Mouse (Mus musculus): ENCODE results near the gene Prune2. TPM values are rescaled to one million over a fixed set of nuclear protein-coding genes. Genes with fewer than 3 reads are reported as not detected.
"Not testable (repeated sequence)": the region's sequence is repeated elsewhere in the genome, so short reads cannot be mapped to it uniquely, and the experiment has no call there.

Gene Prune2
- total RNA-seq, 2 experiments from 2014 or later: 48.3 to 57.1 TPM

DNA sequence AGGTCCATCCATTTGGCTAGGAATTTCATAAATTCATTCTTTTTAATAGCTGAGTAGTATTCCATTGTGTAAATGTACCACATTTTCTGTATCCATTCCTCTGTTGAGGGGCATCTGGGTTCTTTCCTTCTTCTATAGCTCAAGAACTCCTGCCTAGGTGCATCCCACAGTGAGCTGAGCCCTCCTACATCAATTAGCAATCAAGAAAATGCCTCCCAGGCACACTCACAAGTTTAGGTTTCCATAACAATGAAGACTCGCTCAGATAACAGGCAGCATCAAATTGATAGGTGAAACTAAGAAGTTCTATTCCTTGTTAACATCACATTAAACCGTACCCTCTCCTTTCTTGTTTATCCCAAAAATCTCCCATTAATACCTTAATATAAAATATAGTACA lies 218.6 kb downstream of the Prune2 start:
- DNase-seq (ENCODE audit: low spot score in 2 of 2): not testable (repeated sequence)

DNA sequence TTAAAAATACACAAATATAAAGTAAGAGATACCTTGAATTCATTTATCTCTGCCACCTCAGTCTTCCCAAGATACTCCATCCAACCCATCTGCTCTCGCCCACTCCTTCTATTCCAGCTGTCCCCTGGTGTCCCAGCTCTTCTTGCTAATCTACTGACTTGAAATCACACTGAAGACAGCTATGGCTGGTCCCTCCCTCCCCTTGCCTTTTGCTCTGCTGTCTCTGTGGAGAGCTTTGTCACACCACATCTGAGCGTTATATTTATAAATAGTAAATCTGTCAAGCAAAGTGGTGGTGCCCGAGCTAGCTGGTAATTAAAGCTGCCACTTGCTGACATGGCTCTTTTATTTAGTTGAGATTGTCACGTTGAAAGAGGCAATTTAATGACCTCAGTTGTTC lies 224.6 kb downstream of the Prune2 start:
- no peak for DNase-seq (ENCODE audit: low spot score in 2 of 2)

DNA sequence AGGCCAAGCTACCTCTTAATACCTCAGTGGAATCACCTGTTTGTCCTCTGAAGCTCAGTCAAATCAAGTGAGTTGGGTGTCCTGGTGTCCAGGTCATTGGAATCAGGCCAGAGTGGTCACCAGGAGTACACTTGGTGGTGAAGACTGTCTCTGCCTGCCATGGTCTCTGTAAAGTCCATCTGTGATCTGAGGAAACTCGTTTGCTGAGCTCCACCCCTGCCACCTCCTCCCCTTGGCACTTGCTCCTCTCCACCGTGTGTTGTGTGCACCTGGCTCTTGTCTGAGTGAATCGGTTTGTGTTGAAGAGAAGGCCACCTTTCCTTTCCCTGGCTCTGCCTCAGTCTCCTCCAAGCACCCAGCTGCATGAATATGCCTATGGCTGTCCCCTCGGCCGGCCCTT lies 238.8 kb downstream of the Prune2 start:
- DNase-seq (ENCODE audit: low spot score in 2 of 2): no peak

DNA sequence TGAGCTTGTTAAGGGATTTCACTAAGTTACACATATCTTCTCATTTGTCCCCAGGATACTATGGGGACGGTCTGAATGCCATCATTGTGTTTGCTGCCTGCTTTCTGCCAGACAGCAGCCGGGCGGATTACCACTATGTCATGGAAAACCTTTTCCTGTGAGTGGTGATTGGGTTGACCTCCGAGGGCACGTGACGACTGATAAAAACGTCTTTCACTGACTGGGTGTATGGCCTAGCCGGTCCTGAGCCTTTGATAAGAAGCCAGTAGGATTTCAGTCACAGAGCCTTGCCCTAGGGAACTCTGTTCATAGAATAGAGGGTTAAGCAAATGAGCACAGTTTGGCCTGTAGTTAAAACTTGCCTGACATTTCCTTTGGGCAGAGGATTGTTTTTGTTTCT lies 243.1 kb downstream of the Prune2 start:
- DNase-seq (ENCODE audit: low spot score in 2 of 2): no peak

DNA sequence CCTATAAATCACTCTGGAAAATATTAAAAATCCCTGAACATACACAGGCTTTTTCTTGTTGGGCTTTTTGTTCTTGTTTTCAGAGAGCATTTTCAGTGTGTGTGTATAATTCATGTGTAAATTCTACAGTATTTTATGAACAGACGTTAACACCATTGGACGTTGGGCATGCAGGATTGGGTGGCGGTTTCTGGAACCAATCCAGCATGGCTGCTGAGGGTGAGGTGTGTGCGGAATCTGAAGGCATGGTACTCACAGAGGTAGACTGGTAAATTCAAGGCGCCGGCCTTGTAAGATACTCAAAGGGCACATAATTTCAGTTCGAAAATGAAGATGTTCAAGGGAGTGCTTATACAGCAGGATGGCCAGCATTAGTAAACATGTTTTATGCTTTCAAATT lies 251.2 kb downstream of the Prune2 start:
- DNase-seq (ENCODE audit: low spot score in 2 of 2): no peak

DNA sequence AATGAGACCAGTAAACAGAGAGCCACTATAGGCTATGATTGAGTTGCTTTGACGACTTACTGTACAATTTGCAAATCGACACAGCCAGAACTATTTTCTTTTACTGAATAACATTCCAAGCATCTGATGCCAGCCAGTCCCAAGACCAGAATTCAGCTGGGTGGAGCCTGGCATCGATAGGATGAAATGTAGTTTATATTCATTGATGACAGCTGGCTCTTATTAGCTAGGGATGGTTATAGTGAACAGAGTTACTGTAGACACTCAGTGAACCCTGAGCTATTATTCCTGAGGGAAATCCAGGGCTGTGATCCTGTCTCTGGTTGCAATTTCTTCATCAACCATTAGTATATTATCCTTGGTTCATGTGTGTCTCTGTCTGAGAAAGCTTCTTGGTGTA lies 254.6 kb downstream of the Prune2 start:
- no peak for DNase-seq (ENCODE audit: low spot score in 2 of 2)

DNA sequence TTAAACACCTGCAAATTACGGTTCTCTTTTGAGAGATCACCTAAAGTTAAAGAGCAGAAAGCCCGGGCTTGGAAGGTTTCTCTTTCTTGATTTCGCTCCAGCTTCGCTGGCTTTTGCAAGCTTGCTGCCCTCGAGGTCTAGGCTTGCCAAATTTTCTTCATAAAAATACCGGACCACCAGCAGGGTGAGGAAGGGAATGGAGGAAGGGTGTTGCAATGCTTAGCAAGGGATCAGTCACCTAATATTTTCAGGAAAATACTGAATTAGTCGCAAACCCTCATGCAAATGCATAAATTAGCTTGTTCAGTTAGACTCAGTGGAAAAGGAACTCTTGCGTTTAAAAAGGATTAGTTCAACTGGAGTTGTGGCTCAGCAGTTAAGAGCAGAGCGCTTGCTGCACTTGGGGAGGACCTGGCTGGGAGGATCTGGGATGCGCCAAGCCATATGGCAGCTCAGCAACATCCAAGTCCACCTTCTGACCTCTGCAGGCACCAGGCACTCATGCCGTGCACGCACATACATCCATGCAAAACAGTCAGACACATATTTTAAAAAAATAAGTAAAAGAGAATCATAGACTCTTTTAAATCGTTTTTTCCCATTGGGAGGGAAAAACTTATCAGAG lies 259.1 kb downstream of the Prune2 start:
- DNase-seq (ENCODE audit: low spot score in 2 of 2): no peak

DNA sequence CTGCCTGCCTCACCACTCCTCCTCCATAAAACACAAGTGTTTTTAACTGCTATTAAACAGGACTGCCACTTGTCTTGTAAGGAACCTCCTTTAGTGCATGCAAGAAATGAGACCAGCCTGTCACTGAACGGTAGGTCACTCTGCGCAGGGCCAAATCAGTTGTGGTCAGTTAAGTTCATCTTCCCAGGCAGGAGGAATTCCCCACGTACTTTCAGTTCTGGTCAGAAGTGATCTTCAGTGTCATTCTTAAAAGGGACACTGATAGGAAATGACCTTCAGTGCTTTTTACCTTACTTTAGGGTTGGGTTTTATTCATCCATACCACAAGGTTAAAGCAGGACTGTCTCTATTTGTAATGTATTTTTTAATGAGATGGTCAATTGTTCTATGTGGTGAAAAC lies 262.3 kb downstream of the Prune2 start:
- DNase-seq (ENCODE audit: low spot score in 2 of 2): no peak

DNA sequence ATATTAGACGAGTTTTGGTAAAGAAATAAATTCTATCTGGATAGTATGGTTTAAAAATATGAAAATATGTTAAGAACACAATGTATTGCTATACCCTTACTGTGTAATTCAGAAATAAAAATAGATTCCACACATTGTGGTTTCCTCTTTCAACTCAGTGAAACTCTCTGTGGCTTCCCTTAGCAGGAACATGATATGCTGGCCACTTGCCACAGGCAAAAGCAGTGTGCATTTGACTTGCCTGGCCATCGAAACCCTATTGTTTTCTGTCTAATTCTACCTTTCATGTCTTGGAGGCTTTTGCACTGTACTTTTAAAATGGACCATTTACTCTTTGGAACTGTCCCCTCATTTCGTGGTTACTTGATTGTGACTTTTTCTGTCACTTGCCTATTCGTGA lies 267.9 kb downstream of the Prune2 start:
- no peak for DNase-seq (ENCODE audit: low spot score in 2 of 2)

DNA sequence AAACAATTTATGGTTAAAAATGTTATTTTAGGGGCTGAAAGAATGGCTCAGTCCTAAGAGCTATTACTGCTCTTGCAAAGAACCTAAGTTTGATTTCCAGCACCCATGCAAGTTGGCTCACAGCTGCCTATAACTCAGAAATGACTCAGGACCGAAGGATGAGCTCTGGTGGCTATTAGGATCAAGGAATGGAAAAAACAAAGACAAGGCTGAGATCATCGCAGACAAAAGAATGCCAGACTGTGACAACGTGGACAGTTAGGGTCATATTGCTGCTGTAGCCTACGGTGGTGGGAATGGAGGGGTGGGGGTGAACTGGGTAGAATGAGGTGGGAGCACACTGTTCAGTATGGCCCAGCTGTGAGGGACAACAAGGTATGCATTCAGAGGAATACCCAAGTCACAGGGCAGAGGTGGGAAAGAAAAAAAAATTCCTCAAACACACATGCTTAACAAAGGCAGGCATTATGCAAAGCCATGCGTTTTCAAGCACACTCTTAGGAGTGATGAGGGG lies 269.7 kb downstream of the Prune2 start:
- DNase-seq (ENCODE audit: low spot score in 2 of 2): no peak

DNA sequence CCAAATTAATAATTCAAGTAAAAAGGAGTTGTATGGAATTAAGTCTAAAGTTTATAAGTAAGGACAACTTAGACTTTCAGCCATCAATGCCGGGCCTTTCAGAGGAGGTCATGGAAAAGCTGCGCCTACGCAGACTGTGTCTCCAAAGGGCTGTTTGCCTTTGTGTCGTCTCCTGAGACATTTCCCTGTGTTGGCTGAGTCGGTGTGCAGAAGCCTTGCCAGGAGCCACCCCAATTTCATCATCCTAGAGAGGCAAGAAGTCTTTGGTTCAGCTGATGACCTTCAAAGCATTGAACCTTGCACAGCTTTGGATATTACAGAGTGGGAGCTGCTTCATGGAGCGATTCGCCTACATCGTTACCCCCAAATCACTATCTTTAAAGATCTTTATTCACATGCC lies 270.2 kb downstream of the Prune2 start:
- DNase-seq (ENCODE audit: low spot score in 2 of 2): no peak

DNA sequence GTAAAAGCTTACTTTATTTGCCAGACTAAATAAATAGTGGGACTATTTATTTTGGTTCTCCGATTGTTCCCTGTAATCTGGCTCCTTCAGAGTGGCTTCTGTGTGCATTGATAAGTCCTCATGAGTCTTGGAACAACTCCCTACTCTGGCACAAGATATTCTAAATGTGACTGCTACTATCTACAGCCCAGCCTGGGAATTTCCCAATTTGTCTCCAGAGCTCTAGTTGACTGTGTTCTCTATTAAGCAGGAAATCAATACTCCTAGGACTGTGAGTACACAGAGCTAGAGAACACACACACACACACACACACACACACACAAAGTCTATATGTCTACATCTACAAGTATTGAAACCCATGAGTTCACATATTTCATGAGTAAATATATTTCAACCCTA lies 274.1 kb downstream of the Prune2 start:
- no peak for DNase-seq (ENCODE audit: low spot score in 2 of 2)

DNA sequence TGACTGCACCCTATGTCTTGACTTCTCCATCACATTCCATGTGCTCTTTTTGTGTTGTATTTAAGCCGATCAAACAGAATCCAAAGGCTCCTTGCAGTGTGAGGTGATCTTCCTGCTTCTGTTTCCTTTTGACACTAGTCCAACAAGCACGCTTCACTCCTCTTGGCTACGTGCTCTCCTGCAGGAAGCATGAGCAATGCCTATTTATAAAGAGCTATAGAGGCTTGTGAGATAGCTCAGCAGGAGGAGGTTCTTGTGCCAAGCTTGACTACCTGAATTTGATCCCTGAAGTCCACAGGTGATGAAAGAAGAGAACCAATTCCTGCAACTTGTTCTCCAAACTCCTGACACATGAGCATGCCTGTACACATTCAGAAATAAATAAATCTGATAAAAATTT lies 282.6 kb downstream of the Prune2 start:
- no peak for DNase-seq (ENCODE audit: low spot score in 2 of 2)

DNA sequence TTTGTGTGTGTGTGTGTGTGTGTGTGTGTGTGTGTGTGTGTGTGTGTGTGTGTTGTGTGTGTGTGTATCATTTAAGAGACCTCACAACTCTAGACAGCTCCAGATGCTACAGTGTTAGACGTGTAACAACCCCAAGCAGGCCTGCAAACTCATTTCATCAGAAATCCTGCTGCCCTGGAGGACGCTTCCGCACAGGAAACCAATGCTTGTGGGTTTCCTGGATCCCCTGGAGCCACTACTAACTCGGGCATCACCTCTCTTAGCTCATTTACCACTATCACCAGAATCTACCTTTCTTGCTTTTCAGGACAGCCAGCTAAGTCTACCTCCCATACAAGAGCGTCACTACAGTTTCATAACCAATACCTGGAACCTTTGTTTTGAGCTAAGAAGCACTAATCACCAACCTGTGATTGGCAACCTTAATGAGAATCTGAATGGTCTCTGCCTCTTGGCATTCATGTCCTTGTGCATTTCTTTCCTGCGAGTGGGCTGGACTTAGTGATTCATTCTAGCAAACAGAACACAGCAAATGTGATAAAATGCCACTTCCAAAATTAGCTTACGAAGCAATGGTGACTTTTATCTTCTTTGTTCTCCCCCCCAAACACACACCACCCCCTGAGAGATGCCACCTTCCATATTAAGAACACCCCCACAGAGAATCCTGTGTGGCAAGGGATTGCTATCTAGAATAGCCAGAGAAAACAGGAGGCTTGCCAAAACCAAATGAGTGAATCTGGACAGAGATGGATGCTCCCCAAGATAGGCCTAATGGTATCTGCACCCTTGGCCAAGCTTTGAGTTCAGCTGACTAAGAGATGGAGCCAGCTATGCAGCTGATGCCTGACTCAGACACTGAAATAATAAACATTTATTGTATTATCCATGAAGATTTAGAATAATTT lies 284.5 kb downstream of the Prune2 start:
- peak in 1 of 2 experiments; percentile 15 for DNase-seq (ENCODE audit: low spot score in 2 of 2)

DNA sequence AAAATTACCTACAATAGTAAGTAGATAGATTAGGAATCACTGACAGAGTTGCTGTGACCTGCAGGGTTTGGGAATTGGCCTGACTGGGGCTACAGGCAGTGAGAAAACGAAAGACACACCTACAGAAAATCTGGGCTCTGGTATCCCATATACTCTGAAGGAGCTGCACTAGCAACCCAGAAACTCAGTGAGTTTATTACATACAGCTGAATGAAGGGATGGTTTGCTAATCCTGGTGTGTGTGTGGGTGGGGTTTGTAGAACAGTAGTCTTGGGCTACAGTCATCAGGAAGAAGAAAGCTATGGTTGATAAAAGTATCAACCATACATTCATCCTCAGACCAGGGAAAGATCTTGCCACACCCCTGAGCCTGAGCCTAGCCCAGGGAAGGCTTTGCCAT lies 285.3 kb downstream of the Prune2 start:
- DNase-seq (ENCODE audit: low spot score in 2 of 2): no peak

DNA sequence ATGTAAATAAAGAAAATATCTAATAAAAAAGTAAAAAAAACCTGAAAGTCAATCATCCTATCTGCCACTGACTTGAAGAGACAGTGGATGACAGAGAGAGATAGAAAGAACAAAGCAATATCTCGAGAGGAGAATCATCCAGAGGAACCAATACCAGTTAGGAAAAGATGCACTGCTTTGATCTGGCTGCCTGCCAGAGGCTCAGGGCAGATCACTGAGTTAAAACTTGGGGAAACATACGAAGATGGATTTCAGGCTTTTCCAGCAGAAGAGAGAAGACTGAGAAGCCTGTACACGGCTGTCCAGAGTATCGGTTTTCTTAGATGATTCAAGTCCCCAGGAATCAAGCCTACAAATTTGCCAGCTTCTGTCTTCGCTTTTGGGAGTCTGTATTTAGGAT lies 287.0 kb downstream of the Prune2 start:
- DNase-seq (ENCODE audit: low spot score in 2 of 2): no peak

DNA sequence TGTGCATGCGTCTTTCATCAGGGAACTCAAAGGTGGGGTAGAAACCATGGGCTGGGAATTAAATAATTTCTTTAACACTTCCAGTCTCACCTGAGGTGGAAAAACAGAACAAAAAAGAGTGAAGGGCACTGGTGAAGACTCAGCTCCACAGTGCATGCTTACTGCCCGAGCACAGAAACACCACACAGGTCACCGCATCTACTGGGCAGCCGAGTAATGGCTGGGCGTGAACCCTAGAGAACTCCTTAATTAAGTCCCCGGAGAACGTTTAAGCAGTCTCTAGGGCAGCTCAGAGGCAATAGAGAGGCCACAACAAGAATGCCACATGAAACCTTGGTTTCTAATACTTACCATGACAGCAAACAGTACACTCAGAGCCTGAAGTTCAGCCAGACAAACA lies 288.6 kb downstream of the Prune2 start:
- DNase-seq (ENCODE audit: low spot score in 2 of 2): no peak

DNA sequence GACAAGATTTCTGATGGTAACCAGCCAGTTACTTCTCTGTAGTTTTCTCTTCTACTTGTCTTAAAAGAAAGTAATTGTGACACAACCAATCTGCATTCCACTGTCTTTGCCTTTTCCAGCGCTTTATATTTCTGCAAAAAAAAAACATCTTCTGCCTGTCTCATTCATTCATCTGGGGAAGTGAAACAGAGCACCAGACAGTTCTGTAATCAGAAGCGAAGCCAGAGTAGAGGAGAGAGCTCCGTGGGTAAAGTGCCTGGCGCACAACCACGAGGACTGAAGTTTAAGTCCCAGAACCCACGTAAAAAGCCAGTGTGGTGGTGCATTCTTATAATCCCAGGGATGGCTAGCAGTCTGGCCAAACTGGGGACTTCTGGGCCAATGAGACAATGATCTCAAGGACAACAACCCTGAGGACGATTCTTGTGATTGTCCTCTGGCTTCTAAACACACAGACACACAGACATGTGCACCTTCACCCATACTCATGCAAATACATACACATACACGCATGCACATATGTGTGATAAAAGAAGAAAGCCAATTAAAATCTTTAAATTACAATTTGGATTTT lies 291.5 kb downstream of the Prune2 start:
- DNase-seq (ENCODE audit: low spot score in 2 of 2): no peak

DNA sequence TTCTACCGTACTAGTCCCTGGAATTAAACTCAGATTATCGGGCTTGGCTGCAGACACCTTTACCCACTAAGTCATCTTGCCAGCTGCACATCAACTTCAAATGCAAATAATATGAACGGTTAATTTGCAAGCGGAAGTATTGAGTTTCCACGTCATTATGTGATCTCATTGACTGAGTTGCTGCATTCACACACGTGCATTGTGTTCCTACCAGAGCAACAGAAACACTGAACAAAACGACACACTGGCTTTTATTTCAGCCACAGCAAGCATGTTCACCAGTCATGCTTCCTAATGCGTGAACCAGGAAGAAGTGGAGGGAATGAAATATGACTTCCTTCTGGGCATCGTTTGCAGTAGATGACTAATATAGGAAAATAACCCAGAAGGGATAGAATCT lies 293.8 kb downstream of the Prune2 start:
- DNase-seq (ENCODE audit: low spot score in 2 of 2): no peak

DNA sequence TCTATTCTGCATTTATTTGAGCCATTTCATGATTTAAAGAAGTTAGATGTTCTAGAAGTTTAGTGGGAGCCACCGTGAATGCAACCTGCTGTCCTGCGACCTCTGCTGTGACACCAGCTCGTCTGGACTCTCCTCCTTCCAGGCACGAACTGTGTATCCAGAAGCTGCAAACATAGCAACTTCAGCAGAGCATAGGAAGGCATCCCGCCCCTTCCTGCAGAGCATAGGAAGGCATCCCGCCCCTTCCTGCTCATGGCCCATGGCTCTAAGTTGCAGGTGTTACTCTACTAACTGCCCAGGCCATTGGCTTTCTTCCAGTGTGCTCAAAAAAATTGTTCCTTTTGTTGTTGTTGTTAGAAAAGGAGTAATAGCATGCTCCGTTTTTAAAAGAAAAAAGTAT lies 294.9 kb downstream of the Prune2 start:
- DNase-seq (ENCODE audit: low spot score in 2 of 2): no peak

DNA sequence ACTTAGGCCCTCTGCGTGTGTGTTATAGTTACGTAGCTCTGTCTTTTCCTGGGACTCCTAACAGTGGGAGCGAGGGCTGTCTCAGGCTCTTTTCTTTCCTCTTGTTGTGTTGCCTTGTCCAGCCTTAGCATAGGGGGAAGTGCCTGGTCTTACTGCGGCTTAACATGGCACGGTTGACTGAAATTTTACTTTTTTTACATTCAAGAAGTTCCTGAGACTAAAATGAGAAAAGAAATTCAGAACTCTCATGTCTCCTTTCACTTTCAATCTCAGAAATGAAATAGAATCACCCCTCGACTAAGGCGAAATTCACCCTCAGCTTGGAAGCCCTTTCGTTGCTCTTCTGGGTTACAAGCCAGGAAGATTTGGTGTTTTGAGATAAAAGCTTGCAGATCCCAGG lies 295.5 kb downstream of the Prune2 start:
- DNase-seq (ENCODE audit: low spot score in 2 of 2): no peak

DNA sequence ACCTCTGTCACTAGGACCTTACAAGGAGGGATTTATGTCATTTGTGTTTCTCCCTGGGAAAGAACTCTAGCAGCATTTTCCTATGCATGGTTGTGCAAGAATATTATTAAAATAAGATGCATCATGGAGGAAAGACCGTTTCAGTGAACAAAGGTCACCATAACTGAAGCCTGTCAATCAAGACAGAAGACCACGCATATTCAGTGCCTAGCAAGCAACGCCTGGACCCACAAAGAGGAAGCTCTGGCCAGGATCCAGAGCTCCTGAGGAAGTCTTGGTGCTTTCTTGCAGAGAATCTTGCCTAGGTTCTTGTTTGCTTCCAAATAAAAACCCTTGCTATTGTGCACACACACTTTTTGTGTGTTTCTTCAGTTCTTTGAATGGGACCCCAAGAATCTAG lies 296.9 kb downstream of the Prune2 start:
- no peak for DNase-seq (ENCODE audit: low spot score in 2 of 2)

All from layer of hippocampus, postnatal 14 days (tissue).